Mouse (Mus musculus): ENCODE results near the gene Mtfmt.

DNA sequence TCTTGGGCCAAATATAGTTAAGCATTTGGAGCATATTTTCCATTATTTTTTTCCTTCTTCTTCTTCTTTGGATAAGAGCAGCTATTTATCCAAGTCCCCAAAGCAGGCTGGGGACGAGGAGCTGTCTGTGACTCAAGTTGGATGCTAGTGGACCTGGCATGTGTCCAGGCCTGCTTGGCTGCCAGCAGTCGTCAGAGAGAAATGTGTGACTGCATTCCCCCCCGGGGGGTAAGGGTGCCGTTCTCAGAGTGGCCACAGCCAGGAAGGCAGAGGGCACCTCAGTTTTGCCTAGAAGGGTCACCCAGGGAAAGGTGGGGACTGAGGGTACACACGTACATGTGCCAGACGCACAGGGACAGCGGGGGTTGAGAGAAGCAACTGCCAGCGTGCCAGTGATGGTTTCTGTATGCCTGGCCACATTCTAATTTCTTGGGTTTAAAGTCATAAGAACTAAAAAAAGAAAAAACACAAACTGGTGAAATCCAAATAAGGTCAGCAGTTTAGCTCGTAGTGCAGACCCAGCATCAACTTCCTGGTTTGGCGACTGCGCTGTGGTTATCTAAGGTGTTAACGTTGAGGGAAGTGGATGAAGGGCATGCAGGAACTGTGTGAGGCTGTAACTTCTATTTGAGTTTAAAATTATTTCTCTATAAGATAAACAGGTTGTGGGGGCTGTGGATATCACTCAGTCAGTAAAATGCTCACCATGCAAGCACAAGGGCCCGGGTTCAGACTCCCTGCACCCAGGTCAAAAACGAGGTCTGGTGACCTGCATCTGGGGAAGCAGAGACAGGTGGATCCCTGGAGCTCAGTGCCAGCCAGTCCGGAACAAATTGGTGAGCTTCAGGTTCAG lies 31.0 kb upstream of the Mtfmt start:
- TF ChIP-seq CTCF (IDR thresholded peaks at IDR 0.05; ENCODE audit: low read depth) (no peak), EP300 (IDR thresholded peaks at IDR 0.05; ENCODE audit: low read depth) (no peak)

All from liver, embryonic 14.5 days (tissue).